Comparison of ENCODE assay signal across 9 mouse cellular contexts in the genomic region with DNA sequence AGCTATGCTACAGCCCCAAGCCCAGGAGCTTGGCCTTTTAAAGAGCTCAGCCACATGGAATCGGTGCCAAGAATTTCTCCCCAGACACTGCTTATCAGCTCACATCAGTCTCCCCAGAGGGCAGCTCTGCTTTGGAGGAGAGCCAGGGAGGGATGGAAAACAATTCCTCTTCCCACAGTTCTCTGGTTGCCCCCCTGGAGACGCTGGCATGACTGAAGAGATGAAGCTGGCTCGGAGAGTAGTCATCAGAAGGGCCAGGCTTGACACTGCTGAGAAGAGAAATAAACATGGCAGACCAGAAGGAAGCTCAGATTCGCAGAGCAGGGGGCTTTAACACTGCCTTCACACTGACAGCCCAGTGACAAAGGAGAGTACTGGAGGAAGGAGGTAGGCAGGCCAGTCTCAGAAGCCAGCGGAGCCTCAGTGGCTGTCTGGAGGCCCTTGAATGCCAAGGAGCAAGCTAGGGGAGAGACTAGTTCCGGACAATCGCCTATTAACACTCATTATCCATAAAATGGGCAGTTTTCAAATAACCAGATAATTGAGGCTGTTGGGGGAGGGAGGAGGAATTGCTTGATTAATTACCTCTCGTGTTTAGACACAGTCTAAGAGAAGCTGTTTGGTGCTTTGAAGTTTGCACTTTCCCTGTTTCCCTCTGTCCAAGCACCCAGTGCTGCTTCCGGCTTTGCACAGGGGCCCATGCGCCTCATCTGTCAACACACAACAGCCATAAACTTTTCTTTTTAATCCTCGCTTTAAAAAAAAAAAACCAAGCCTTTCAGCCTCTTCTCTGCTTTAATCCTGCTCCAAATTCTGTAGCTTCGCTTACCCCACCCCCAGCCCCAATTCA.
DNase-seq lines count a peak whose midpoint lies in the region; ATAC-seq and TF ChIP-seq lines count a peak whose summit lies in the region.
"Had no signal": no experiment of that assay in that cellular context is flagged by ENCODE, and none has a peak within 500 bp of the region (broad histone marks: within the 10 kb centered on the region; RNA-seq: fewer than 3 reads in every experiment).

No protein-coding gene starts in this region.

- no peaks in the 10 kb centered on the region for H3K9me3 ChIP-seq in hindbrain, embryonic 12.5 days (replicated peaks)
- H3K9me3 ChIP-seq in midbrain, embryonic 10.5 days (replicated peaks), result no peaks in the 10 kb centered on the region

- H3K4me1 ChIP-seq in kidney, adult 2 months (ENCODE audit: control insufficient read depth, insufficient read depth, low read length), result no peaks in the 10 kb centered on the region
- H3K4me1 ChIP-seq in hindbrain, embryonic 12.5 days, result peaks cover 8% of the 10 kb centered on the region
- peaks cover 20% of the 10 kb centered on the region for H3K4me1 ChIP-seq in midbrain, embryonic 10.5 days
- H3K4me1 ChIP-seq: megakaryocyte, embryonic 14.5 days had no signal

- peak; percentile 61 for ATAC-seq in hindbrain, embryonic 12.5 days (ENCODE audit: low FRiP score)

- no peak for TF ChIP-seq POLR2A in kidney, adult 2 months (IDR thresholded peaks at IDR 0.05; ENCODE audit: low read depth, low read length)

- H3K4me2 ChIP-seq in hindbrain, embryonic 12.5 days (replicated peaks), result no peak overlapping the region

- H3K9ac ChIP-seq in hindbrain, embryonic 12.5 days, result no peak overlapping the region

- intact Hi-C loops in gastrocnemius, postnatal 14 days (cut with DNase I; ENCODE audit: low total_unique reads), result no loop called here

- H3K27ac ChIP-seq in kidney, adult 2 months (ENCODE audit: insufficient read depth, low read depth, low read length), result no peak overlapping the region
- H3K27ac ChIP-seq in hindbrain, embryonic 12.5 days, result peak overlapping the region; percentile 62
- H3K27ac ChIP-seq in midbrain, embryonic 10.5 days (replicated peaks), result peak overlapping the region; percentile 71

- no peak overlapping the region for H3K4me3 ChIP-seq in kidney, adult 2 months (ENCODE audit: insufficient read depth, low read depth, low read length)
- no peak overlapping the region for H3K4me3 ChIP-seq in hindbrain, embryonic 12.5 days
- H3K4me3 ChIP-seq in midbrain, embryonic 10.5 days, result no peak overlapping the region
- H3K4me3 ChIP-seq: megakaryocyte, embryonic 14.5 days had no signal

- WGBS in kidney, adult 2 months, result 57% methylated on average over 12 of the region's 12 CpGs
- WGBS in hindbrain, embryonic 12.5 days, result 28% methylated on average over 12 of the region's 12 CpGs
- WGBS in midbrain, embryonic 10.5 days, result 46% methylated on average over 12 of the region's 12 CpGs

- no peaks in the 10 kb centered on the region for H3K36me3 ChIP-seq in kidney, adult 2 months (ENCODE audit: control insufficient read depth, insufficient read depth, low read length)
- no peaks in the 10 kb centered on the region for H3K36me3 ChIP-seq in hindbrain, embryonic 12.5 days
- no peaks in the 10 kb centered on the region for H3K36me3 ChIP-seq in midbrain, embryonic 10.5 days

- DNase-seq in kidney, adult 2 months, result peak; percentile 28
- DNase-seq in kidney, postnatal 36 days, result no peak
- peak; percentile 69 to 71 for DNase-seq in adrenal gland, postnatal 36 days
- DNase-seq in midbrain, embryonic 10.5 days (ENCODE audit: low spot score), result peak; percentile 23
- no peak for DNase-seq in gastrocnemius, postnatal 14 days
- no peak for DNase-seq in thymus, postnatal 25 days
- DNase-seq in B cell, adult 2 months, result no peak

- no peaks in the 10 kb centered on the region for H3K27me3 ChIP-seq in kidney, adult 2 months (replicated peaks; ENCODE audit: control insufficient read depth, insufficient read depth, low read length)
- peaks cover 5% of the 10 kb centered on the region; the same call in 1 of the 2 replicates for H3K27me3 ChIP-seq in hindbrain, embryonic 12.5 days
- no peaks in the 10 kb centered on the region for H3K27me3 ChIP-seq in midbrain, embryonic 10.5 days (ENCODE audit: low read depth, poor library complexity, severe bottlenecking)

- no peak for TF ChIP-seq CTCF in kidney, adult 2 months (conservative IDR thresholded peaks at IDR 0.05; ENCODE audit: insufficient read depth, insufficient read length, low read depth, low read length)

Comparison
In these comparisons a context has a peak if more than half of its experiments do, and no peak if none do; other contexts are left out.
1. DNase-seq: peak in kidney, adult 2 months (single experiment), adrenal gland, postnatal 36 days (2 of 2) and midbrain, embryonic 10.5 days (single experiment); none in kidney, postnatal 36 days (0 of 2), gastrocnemius, postnatal 14 days (single experiment), thymus, postnatal 25 days (single experiment) and B cell, adult 2 months (0 of 2).